Mouse (Mus musculus) ovary, adult 2 months (tissue): ENCODE measurements around the gene Phospho1. TPM values are rescaled to one million over a fixed set of nuclear protein-coding genes. Genes with fewer than 3 reads are reported as not detected.

Source experiments
- polyA plus RNA-seq: library from polyadenylated mRNA; depleted of rRNA; stranded (reverse); fragments of >200 nt; gene quantifications from 2 replicates; pipeline ENCODE4 v1.2.3, GENCODE M21; 2012; rRNA removed

Phospho1 gene
- polyA plus RNA-seq: 26.5 and 29.5 TPM in 2 replicates

DNA sequence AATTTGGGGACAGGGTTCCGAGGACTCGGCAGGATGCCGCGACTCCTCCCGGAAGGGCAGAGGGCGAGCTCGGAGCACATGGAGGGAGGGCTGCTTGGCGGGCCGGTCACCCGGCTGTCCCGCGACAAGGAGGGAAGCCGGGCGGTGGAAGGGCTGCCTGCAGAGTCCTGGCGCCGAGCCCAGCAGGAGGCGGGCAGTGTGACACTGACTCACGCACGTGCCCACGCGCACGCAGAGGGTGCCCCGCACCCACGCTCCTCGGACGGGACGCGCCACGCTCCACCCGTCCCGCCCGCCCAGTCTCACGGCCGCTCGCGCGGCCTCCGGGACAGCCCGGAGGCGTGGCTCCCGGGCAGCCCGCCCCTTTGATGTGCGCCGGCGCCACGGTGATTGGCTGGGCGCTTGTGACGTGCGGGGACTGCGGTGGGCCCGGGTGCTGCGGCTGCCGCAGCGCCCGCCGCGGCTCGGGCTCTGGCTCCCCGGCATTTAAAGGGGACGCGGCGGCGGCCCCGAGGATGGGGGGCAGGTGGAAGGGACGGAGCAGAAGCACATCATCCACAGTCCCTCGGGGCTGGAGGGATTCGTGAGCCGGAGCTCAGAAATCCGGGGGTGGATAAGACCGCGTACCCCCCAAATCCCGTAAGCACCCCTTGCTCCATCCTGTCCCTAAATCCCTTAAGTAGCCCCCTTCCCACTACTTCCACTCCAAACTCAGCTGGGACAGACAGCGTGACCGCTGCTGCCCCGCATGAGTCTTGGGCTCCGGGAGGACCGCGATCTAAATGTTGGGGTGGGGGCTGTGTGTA is at the start of gene Phospho1:
TSS of gene Phospho1 (plus strand) at position 429 of the 806 bp plus-strand sequence.

DNA sequence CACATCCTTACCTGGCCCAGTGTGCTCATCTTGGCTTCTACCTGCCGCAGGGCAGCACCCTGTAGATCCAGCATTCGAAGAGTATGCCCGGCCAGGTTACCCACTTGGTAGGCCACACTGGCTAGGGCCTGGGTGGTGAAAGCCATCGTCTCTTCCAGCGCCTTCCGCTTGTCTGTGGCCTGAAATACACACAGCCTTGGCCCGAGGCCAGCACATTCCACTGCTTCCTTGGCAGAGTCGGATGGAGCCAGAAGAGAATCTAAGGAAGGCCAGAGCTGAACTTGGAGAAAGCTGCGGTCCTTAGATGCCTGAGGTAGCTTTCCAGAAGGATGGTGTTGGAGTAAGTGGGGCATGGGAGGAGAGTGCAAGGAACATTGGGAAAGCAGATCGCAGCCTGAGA is 12.8 kb downstream of the Phospho1 start, which contains the start of gene Gngt2:
TSS of gene Gngt2 (plus strand) at position 158 of the 400 bp plus-strand sequence.

DNA sequence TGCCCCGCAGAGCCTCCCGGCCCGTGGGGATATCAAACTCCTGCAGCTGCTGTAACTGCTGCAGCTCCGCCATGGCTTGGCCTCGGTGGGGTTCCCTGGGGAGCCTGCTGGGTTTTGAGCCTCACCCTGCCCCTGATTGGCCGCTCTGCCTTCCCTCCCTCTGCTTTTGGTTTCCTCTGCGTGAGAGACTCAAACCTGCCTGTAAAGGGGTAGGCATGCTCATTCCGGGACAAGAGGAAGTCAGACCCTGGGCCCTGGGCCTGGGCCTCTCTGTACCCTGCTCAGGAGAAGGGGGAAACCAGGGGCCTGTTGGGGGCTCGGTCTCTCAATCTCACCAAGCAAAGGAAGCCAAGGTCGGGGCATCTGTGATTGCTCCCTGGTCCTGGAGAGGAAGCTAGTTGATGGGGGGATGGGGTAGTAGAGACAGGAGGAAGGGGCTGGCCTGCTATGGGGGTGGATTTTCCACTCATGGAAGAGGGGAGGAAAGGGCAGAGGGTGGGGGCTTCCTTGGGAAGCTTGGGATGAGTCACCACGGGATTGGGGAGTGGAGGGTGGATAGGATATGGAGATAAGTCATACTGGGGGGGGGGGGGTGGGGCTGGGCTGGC is 17.9 kb downstream of the Phospho1 start, which contains the start of gene Abi3:
TSS of gene Abi3 (minus strand) at position 403 of the 608 bp plus-strand sequence.

Other genes with a start within 250 kb of the Phospho1 start
- gene Ngfr, start 236.8 kb upstream of the Phospho1 start, polyA plus RNA-seq: 40.6 and 81.6 TPM in 2 replicates
- 94.8 and 153 TPM in 2 replicates for gene Phb, start 157.5 kb upstream of the Phospho1 start, polyA plus RNA-seq
- gene Zfp652, start 111.8 kb upstream of the Phospho1 start, polyA plus RNA-seq: 22.4 and 35.5 TPM in 2 replicates
- gene B130006D01Rik, start 100.9 kb upstream of the Phospho1 start, polyA plus RNA-seq: not detected in 2 replicates
- gene Gngt2, start 12.7 kb downstream of the Phospho1 start, polyA plus RNA-seq: 2.4 and 3.6 TPM in 2 replicates
- gene Abi3, start 18.0 kb downstream of the Phospho1 start, polyA plus RNA-seq: 33.4 and 37.7 TPM in 2 replicates
- 0.29 and 0.42 TPM in 2 replicates for gene B4galnt2, start 90.4 kb downstream of the Phospho1 start, polyA plus RNA-seq
- 0.13 and 0.19 TPM in 2 replicates for gene Igf2bp1, start 181.4 kb downstream of the Phospho1 start, polyA plus RNA-seq
- not detected in 2 replicates for gene Gip, start 200.0 kb downstream of the Phospho1 start, polyA plus RNA-seq
- 20.0 and 22.1 TPM in 2 replicates for gene Snf8, start 210.4 kb downstream of the Phospho1 start, polyA plus RNA-seq
- 38.8 and 39.7 TPM in 2 replicates for gene Ube2z, start 240.9 kb downstream of the Phospho1 start, polyA plus RNA-seq